Mouse (Mus musculus): Measurements from ENCODE around the gene Btbd18. TPM values are rescaled to one million over a fixed set of nuclear protein-coding genes. Genes with fewer than 3 reads are reported as not detected.

Btbd18 gene
- 0.02 TPM in 1 of 2 replicates, not detected in the other for polyA plus RNA-seq (2012; ENCODE audit: insufficient read depth, low replicate concordance)

DNA sequence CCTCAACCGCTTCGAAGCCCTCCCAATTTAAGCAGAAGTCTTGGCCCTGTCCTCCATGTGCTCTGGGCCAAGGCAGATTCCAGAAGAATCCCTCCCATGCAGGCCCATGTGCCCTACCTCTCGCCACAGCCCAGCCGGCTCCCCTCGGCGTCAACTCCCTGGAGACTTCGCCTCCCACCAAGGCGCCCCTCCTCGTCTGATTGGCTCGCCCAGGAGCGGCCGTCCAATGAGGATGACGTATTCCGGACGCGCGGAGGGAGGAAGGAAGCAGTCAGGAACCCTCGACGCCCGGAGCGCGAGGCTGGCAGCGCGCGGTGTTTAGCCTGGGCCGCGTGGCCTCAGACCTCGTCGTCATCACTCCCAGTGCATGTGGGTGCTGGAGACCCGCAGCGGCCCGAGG lies at the start of gene Btbd18:
Btbd18 (plus strand) TSS at position 274 of the 400 bp plus-strand sequence.
- Histone ChIP-seq H3K9me3 (0 out of 2 replicates have a peak, but pooled peaks cover 3% of the 10 kb centered on the region), H3K4me3 (replicated peaks) (no peak within 1 kb of the TSS)

DNA sequence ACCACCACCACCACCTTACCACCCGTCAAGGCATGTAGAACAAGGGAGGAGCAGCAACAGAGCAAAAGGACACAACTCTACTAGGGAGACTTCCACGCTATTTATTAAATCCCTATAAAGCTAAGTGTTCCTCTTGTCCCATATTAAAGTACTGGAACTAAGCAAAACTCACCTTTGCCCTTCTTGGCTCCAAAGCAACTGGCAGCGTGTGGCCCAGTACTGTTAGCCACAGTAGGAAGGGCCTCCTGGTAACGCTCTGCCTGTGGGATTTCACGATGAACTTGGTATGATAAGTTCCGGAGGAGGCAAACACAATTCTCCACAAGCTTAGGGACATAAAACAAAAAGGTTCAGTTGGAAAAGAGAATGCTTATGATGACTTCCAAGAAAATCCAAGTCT lies 46.1 kb upstream of the Btbd18 start:
- Histone ChIP-seq H3K36me3 (replicated peaks; ENCODE audit: low read length) (peaks cover 99% of the 10 kb centered on the region), H3K4me3 (replicated peaks) (no peak overlapping the region)

More for the DNA sequence above, at the start of gene Btbd18:
- no peak for TF ChIP-seq FLI1 (IDR thresholded peaks at IDR 0.05; ENCODE audit: low read length)
- TF ChIP-seq GATA1 (IDR thresholded peaks at IDR 0.05; ENCODE audit: borderline replicate concordance, low read length), result no peak
- H3K27me3 ChIP-seq (replicated peaks), result no peaks in the 10 kb centered on the region
- no peaks in the 10 kb centered on the region for H3K36me3 ChIP-seq (replicated peaks; ENCODE audit: low read length)
- H3K4me1 ChIP-seq, result peaks cover 17% of the 10 kb centered on the region

DNA sequence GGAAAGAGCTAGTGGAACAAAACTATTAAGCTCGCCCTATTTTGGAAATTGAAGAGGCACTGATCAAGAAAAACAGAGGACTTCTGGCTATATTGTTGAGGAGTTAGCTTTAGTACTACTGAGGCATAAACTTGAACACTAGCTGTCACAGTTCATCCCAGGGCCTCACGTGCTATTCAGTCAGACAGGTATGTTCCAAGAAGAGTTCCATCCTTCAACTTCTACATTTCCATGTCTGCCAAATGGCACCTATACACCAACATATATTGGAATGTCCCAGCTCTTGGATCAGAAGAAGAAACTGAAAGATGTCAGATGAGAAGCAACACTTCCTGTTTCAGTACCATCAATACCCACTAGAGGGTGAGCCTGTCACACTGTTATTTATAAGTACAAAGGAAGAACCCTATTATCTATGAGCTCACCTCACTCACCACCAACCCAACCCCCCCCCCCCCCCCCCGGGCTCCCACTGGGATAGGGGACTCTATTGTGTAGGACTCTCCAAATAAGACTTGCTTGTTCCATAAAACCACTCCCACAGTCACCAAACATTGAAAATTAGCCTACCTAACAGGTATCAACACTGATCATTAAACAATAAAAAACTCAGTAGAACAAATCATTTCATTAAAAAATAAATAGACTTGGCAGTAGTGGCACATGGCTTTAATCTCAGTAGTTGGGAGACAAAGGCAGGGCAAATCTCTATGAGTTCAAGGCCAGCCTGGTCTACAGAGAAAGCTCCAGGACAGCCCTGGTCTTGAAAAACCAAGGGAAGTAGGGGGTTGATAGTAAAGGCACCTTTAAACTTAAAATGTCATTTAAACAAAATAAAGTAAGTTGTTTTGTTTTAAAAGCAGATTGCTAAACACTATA lies 41.0 kb upstream of the Btbd18 start:
- Histone ChIP-seq H3K4me1 (peaks cover 37% of the 10 kb centered on the region), H3K9me3 (no peaks in the 10 kb centered on the region), H3K4me3 (replicated peaks) (no peak overlapping the region), H3K27me3 (replicated peaks) (no peaks in the 10 kb centered on the region), H3K36me3 (replicated peaks; ENCODE audit: low read length) (peaks cover 96% of the 10 kb centered on the region)
- no peak for TF ChIP-seq GATA1 (IDR thresholded peaks at IDR 0.05; ENCODE audit: borderline replicate concordance, low read length)
- no peak for TF ChIP-seq FLI1 (IDR thresholded peaks at IDR 0.05; ENCODE audit: low read length)

More for the DNA sequence above, 46.1 kb upstream of the Btbd18 start:
- Histone ChIP-seq H3K4me1 (peaks cover 3% of the 10 kb centered on the region), H3K9me3 (no peaks in the 10 kb centered on the region), H3K27me3 (replicated peaks) (no peaks in the 10 kb centered on the region)
- TF ChIP-seq FLI1 (IDR thresholded peaks at IDR 0.05; ENCODE audit: low read length), result no peak

DNA sequence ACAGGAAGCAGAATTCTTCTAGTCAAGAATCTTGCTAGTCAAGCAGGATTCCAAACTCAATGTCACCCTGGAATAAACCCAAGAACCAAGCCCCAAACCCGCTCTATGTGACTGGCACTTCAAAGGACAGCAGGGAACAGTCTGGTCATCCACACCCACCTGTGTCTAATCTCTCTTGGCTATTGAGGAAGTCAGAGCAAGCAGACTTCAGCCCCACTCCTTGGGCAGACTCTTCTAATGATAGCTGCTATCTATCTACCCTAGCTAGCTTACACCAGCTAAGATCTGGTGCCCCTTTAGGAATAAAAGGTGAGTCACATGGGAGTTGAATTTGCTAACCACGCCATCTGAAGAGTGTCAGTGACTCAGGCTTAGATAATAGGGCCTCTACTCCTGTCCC lies 40.0 kb upstream of the Btbd18 start:
- H3K4me1 ChIP-seq, result peaks cover 47% of the 10 kb centered on the region
- no peaks in the 10 kb centered on the region for H3K9me3 ChIP-seq
- peaks cover 89% of the 10 kb centered on the region for H3K36me3 ChIP-seq (replicated peaks; ENCODE audit: low read length)
- H3K27me3 ChIP-seq (replicated peaks), result no peaks in the 10 kb centered on the region
- H3K4me3 ChIP-seq (replicated peaks), result no peak overlapping the region
- no peak for TF ChIP-seq GATA1 (IDR thresholded peaks at IDR 0.05; ENCODE audit: borderline replicate concordance, low read length)
- no peak for TF ChIP-seq FLI1 (IDR thresholded peaks at IDR 0.05; ENCODE audit: low read length)

DNA sequence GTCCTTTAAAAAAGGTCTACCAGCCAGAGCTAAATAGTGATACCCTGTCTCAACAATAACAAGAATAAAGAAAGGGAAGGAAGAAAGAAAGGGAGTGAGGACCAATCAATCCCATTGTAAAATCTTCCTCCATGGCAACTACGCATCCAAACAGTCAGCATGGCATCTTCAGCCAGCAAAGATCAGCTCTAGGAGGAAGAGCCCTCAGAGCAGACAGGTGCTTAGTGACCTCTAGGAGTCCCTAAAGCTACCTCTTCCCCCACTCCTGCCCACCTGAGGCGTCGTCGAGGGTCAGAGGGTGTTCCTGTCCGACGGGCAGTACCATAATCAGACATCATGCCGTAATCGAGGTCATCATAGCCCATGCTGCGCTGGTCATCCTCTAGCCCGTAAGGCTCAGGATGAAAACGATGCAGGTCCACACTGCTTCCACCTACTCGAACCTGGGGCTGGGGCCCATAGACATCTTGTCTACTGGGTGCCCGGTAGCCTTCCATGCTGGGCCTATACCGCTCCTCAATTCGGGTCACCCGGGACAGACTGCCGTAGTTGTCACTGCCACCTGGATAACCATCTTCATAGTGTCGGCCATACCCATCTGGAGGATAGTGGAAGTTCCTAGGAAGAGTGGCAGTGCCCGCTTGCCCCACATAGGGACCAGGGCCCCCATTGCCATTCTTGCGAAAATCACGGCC lies 39.1 kb upstream of the Btbd18 start:
- H3K9me3 ChIP-seq, result no peaks in the 10 kb centered on the region
- H3K4me3 ChIP-seq (replicated peaks), result no peak overlapping the region
- peaks cover 56% of the 10 kb centered on the region for H3K4me1 ChIP-seq
- peaks cover 89% of the 10 kb centered on the region for H3K36me3 ChIP-seq (replicated peaks; ENCODE audit: low read length)
- no peak for TF ChIP-seq FLI1 (IDR thresholded peaks at IDR 0.05; ENCODE audit: low read length)
- TF ChIP-seq GATA1 (IDR thresholded peaks at IDR 0.05; ENCODE audit: borderline replicate concordance, low read length), result no peak
- H3K27me3 ChIP-seq (replicated peaks), result no peaks in the 10 kb centered on the region

- TF ChIP-seq FLI1 (IDR thresholded peaks at IDR 0.05; ENCODE audit: low read length) (no peak), GATA1 (IDR thresholded peaks at IDR 0.05; ENCODE audit: borderline replicate concordance, low read length) (no peak)
- Histone ChIP-seq H3K9me3 (no peaks in the 10 kb centered on the region), H3K4me1 (peaks cover 81% of the 10 kb centered on the region), H3K27me3 (replicated peaks) (no peaks in the 10 kb centered on the region), H3K36me3 (replicated peaks; ENCODE audit: low read length) (peaks cover 71% of the 10 kb centered on the region), H3K4me3 (replicated peaks) (no peak overlapping the region)
Observed at GRCm38 (mm10) chr2:84622668-84623067, 36.2 kb upstream of the Btbd18 start.

DNA sequence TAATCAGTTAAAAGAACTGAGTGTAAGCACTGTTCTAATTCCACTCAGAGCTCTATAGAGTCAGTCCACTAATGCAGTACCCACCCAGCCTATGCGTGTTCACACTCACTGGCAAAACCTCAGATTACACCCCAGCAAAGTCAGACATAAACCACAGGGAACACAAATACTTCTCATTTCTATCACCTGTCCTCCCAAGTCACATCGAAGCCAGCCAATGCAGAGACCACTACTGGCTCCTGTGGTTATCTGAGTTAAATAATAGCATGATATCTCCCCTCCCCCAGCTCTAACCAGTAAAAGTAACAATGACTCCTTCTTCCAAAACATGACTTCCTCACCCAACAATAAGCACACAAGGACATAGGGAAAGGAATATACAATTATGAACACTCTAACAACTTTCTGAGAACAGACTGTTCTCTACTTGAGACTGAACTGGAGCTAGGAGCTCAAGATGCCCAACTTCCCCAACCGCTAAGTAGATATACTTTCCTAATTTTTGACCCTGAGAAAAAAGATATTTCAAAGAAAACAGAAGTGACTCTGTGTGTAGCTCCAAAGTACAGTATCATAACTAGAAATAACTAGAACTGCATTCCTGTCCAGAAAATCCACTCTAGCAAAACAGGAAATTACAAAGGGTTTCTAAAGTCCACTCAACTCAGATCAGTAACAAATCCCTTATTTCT lies 35.3 kb upstream of the Btbd18 start:
- no peaks in the 10 kb centered on the region for H3K27me3 ChIP-seq (replicated peaks)
- peaks cover 69% of the 10 kb centered on the region for H3K36me3 ChIP-seq (replicated peaks; ENCODE audit: low read length)
- H3K4me3 ChIP-seq (replicated peaks), result no peak overlapping the region
- H3K9me3 ChIP-seq, result no peaks in the 10 kb centered on the region
- peaks cover 80% of the 10 kb centered on the region for H3K4me1 ChIP-seq
- TF ChIP-seq FLI1 (IDR thresholded peaks at IDR 0.05; ENCODE audit: low read length) (no peak), GATA1 (IDR thresholded peaks at IDR 0.05; ENCODE audit: borderline replicate concordance, low read length) (no peak)

- Histone ChIP-seq H3K36me3 (replicated peaks; ENCODE audit: low read length) (peaks cover 66% of the 10 kb centered on the region), H3K4me1 (peaks cover 80% of the 10 kb centered on the region), H3K4me3 (replicated peaks) (peak overlapping the region; percentile 71), H3K27me3 (replicated peaks) (no peaks in the 10 kb centered on the region), H3K9me3 (no peaks in the 10 kb centered on the region)
- TF ChIP-seq FLI1 (IDR thresholded peaks at IDR 0.05; ENCODE audit: low read length), result no peak
- TF ChIP-seq GATA1 (IDR thresholded peaks at IDR 0.05; ENCODE audit: borderline replicate concordance, low read length), result no peak
Observed at GRCm38 (mm10) chr2:84624201-84624600, 34.7 kb upstream of the Btbd18 start.

- Histone ChIP-seq H3K9me3 (no peaks in the 10 kb centered on the region), H3K36me3 (replicated peaks; ENCODE audit: low read length) (peaks cover 55% of the 10 kb centered on the region), H3K4me3 (replicated peaks) (no peak overlapping the region), H3K4me1 (peaks cover 71% of the 10 kb centered on the region), H3K27me3 (replicated peaks) (no peaks in the 10 kb centered on the region)
- no peak for TF ChIP-seq FLI1 (IDR thresholded peaks at IDR 0.05; ENCODE audit: low read length)
- no peak for TF ChIP-seq GATA1 (IDR thresholded peaks at IDR 0.05; ENCODE audit: borderline replicate concordance, low read length)
Observed at GRCm38 (mm10) chr2:84626366-84626975, 32.4 kb upstream of the Btbd18 start.

Measured in megakaryocyte, embryonic 14.5 days (primary cell).